Comparison of ENCODE assay signal across 9 mouse cellular contexts in genomic region chr11:50492399-50493122, GRCm38 (mm10).
DNase-seq lines count a peak whose midpoint lies in the region; ATAC-seq lines count a peak whose summit lies in the region.
"Had no signal": no experiment of that assay in that cellular context is flagged by ENCODE, and none has a peak within 500 bp of the region (broad histone marks: within the 10 kb centered on the region; RNA-seq: fewer than 3 reads in every experiment).

No protein-coding gene starts in this region.

- no peak overlapping the region for H3K9ac ChIP-seq in midbrain, embryonic 12.5 days (replicated peaks)
- H3K9ac ChIP-seq: liver, embryonic 14.5 days had no signal

- H3K9me3 ChIP-seq in embryonic facial prominence, embryonic 10.5 days: no peaks in the 10 kb centered on the region
- H3K9me3 ChIP-seq in hindbrain, embryonic 10.5 days: no peaks in the 10 kb centered on the region
- H3K9me3 ChIP-seq in midbrain, embryonic 12.5 days: no peaks in the 10 kb centered on the region

- H3K27ac ChIP-seq in embryonic facial prominence, embryonic 10.5 days (replicated peaks): 0 out of 2 replicates have a peak overlapping the region, but pooled peaks have one; percentile 3
- H3K27ac ChIP-seq in hindbrain, embryonic 10.5 days: peak overlapping the region; percentile 78
- H3K27ac ChIP-seq in midbrain, embryonic 12.5 days (replicated peaks): peak overlapping the region; percentile 83
- H3K27ac ChIP-seq: liver, embryonic 14.5 days had no signal

- H3K4me3 ChIP-seq in embryonic facial prominence, embryonic 10.5 days: no peak overlapping the region
- H3K4me3 ChIP-seq in hindbrain, embryonic 10.5 days: no peak overlapping the region
- H3K4me3 ChIP-seq in midbrain, embryonic 12.5 days: no peak overlapping the region

- H3K36me3 ChIP-seq in embryonic facial prominence, embryonic 10.5 days (replicated peaks): no peaks in the 10 kb centered on the region
- H3K36me3 ChIP-seq in hindbrain, embryonic 10.5 days: no peaks in the 10 kb centered on the region
- no peaks in the 10 kb centered on the region for H3K36me3 ChIP-seq in midbrain, embryonic 12.5 days

- H3K4me1 ChIP-seq in embryonic facial prominence, embryonic 10.5 days: 0 out of 2 replicates have a peak, but pooled peaks cover 12% of the 10 kb centered on the region
- H3K4me1 ChIP-seq in hindbrain, embryonic 10.5 days (replicated peaks): peaks cover 13% of the 10 kb centered on the region
- H3K4me1 ChIP-seq in midbrain, embryonic 12.5 days: peaks cover 21% of the 10 kb centered on the region

- WGBS in embryonic facial prominence, embryonic 10.5 days: 60% methylated on average over 5 of the region's 5 CpGs
- 66% methylated on average over 5 of the region's 5 CpGs for WGBS in hindbrain, embryonic 10.5 days
- WGBS in midbrain, embryonic 12.5 days: 35% methylated on average over 5 of the region's 5 CpGs

- no peaks in the 10 kb centered on the region for H3K27me3 ChIP-seq in embryonic facial prominence, embryonic 10.5 days (replicated peaks; ENCODE audit: low read depth, poor library complexity, severe bottlenecking)
- H3K27me3 ChIP-seq in hindbrain, embryonic 10.5 days (ENCODE audit: insufficient read depth, poor library complexity, severe bottlenecking): no peaks in the 10 kb centered on the region
- no peaks in the 10 kb centered on the region for H3K27me3 ChIP-seq in midbrain, embryonic 12.5 days

- DNase-seq in ES-CJ7 (ENCODE audit: low read depth, low spot score): peak; percentile 11
- no peak for DNase-seq in embryonic facial prominence, embryonic 10.5 days (ENCODE audit: low spot score)
- no peak for DNase-seq in hindbrain, embryonic 10.5 days (ENCODE audit: low spot score)
- no peak for DNase-seq in lung, postnatal 10 days
- DNase-seq in Muller cell, postnatal 12 days (ENCODE audit: inconsistent ontology term): no peak
- DNase-seq in heart, adult 9 months (ENCODE audit: low spot score in 2 of 2): no peak
- DNase-seq: gastrocnemius, postnatal 36 days had no signal

- ATAC-seq in midbrain, embryonic 12.5 days (ENCODE audit: low FRiP score, low read depth): peak; percentile 91

- H3K4me2 ChIP-seq in midbrain, embryonic 12.5 days (replicated peaks): no peak overlapping the region

Comparison
In these comparisons a context has a peak if more than half of its experiments do, and no peak if none do; other contexts are left out.
1. H3K27ac ChIP-seq: peak in every context shown above with its lines; median percentile 83 in midbrain, embryonic 12.5 days; 78 in hindbrain, embryonic 10.5 days; 3 in embryonic facial prominence, embryonic 10.5 days.